Mouse (Mus musculus): ENCODE results near the gene Pcmtd2. TPM values are rescaled to one million over a fixed set of nuclear protein-coding genes. Genes with fewer than 3 reads are reported as not detected.
A peak's percentile ranks its signal among the peaks of the same experiment; 100 is the strongest.
"Not testable (repeated sequence)": the region's sequence is repeated elsewhere in the genome, so short reads cannot be mapped to it uniquely, and the experiment has no call there.

Pcmtd2 gene
- polyA plus RNA-seq (2015; fragmentation: Nextera tagmentation; extraction: Ambion mirVana) = 27.7 and 31.0 TPM in 2 replicates

GRCm38 (mm10) chr2:181837372-181838292, at the start of gene Pcmtd2:
TSS of gene Pcmtd2 (plus strand) at chr2:181837854.
- peaks cover 15% of the 10 kb centered on the region for H3K4me1 ChIP-seq (ENCODE audit: control insufficient read depth, insufficient read depth, low read depth, low read length)
- ATAC-seq = peak; percentile 100
- peak within 1 kb of the TSS; percentile 87 for H3K27ac ChIP-seq (ENCODE audit: low read depth, low read length)
- peak within 1 kb of the TSS; percentile 85 for H3K4me2 ChIP-seq (ENCODE audit: low read length)
- no peaks in the 10 kb centered on the region for H3K9me3 ChIP-seq (ENCODE audit: control insufficient read depth, low read length)
- whole genome bisulfite sequencing = under 1% methylated on average over 35 of the region's 35 CpGs
- H3K4me3 ChIP-seq (ENCODE audit: low read length) = peak within 1 kb of the TSS; percentile 76
- 0 out of 2 replicates have a peak, but pooled peaks cover 2% of the 10 kb centered on the region for H3K36me3 ChIP-seq (ENCODE audit: control insufficient read depth, insufficient read depth, low read length)
- H3K9ac ChIP-seq (ENCODE audit: low read depth, low read length) = peak within 1 kb of the TSS; percentile 82
- no peaks in the 10 kb centered on the region for H3K27me3 ChIP-seq (replicated peaks; ENCODE audit: control insufficient read depth, insufficient read depth, low read length)

GRCm38 (mm10) chr2:181789396-181789795, 48.3 kb upstream of the Pcmtd2 start:
- 78% methylated on average over 6 of the region's 6 CpGs for WGBS
- Histone ChIP-seq H3K4me3 (ENCODE audit: low read length) (no peak overlapping the region), H3K4me1 (ENCODE audit: control insufficient read depth, insufficient read depth, low read depth, low read length) (no peaks in the 10 kb centered on the region), H3K9me3 (ENCODE audit: control insufficient read depth, low read length) (no peaks in the 10 kb centered on the region), H3K27me3 (replicated peaks; ENCODE audit: control insufficient read depth, insufficient read depth, low read length) (no peaks in the 10 kb centered on the region), H3K9ac (ENCODE audit: low read depth, low read length) (no peak overlapping the region), H3K4me2 (ENCODE audit: low read length) (no peak overlapping the region), H3K36me3 (ENCODE audit: control insufficient read depth, insufficient read depth, low read length) (peaks cover 6% of the 10 kb centered on the region; the same call in 1 of the 2 replicates), H3K27ac (ENCODE audit: low read depth, low read length) (no peak overlapping the region)
- ATAC-seq = no peak

DNA sequence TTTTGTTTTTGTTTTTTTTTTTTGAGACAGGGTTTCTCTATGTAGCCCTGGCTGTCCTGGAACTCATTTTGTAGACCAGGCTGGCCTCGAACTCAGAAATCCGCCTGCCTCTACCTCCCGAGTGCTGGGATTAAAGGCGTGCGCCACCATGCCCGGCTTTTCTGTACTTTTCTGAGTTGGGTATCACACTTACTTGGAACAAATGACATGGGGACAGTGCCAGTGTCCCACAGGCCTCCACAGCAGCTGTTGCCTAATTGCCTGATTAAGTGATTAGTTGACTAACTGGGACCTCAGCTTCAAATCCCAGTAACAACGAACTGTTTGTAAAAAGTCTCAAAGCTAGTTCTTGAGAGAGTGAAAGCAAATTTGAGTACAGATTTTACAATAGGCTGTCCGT, 44.5 kb upstream of the Pcmtd2 start:
- not testable (repeated sequence) for H3K9ac ChIP-seq (ENCODE audit: low read depth, low read length); H3K36me3 ChIP-seq (ENCODE audit: control insufficient read depth, insufficient read depth, low read length); H3K4me2 ChIP-seq (ENCODE audit: low read length); H3K4me3 ChIP-seq (ENCODE audit: low read length); H3K9me3 ChIP-seq (ENCODE audit: control insufficient read depth, low read length); ATAC-seq; H3K27ac ChIP-seq (ENCODE audit: low read depth, low read length); H3K4me1 ChIP-seq (ENCODE audit: control insufficient read depth, insufficient read depth, low read depth, low read length); H3K27me3 ChIP-seq (replicated peaks; ENCODE audit: control insufficient read depth, insufficient read depth, low read length)
- 80% methylated on average over 8 of the region's 8 CpGs for WGBS

- no peak overlapping the region for H3K4me3 ChIP-seq (ENCODE audit: low read length)
- no peak overlapping the region for H3K9ac ChIP-seq (ENCODE audit: low read depth, low read length)
- no peaks in the 10 kb centered on the region for H3K4me1 ChIP-seq (ENCODE audit: control insufficient read depth, insufficient read depth, low read depth, low read length)
- peak; percentile 92 for ATAC-seq
- WGBS = 56% methylated on average over 3 of the region's 3 CpGs
- no peaks in the 10 kb centered on the region for H3K27me3 ChIP-seq (replicated peaks; ENCODE audit: control insufficient read depth, insufficient read depth, low read length)
- H3K27ac ChIP-seq (ENCODE audit: low read depth, low read length) = no peak overlapping the region
- peaks cover 4% of the 10 kb centered on the region; the same call in 1 of the 2 replicates for H3K36me3 ChIP-seq (ENCODE audit: control insufficient read depth, insufficient read depth, low read length)
- H3K4me2 ChIP-seq (ENCODE audit: low read length) = no peak overlapping the region
- H3K9me3 ChIP-seq (ENCODE audit: control insufficient read depth, low read length) = no peaks in the 10 kb centered on the region
These were observed 42.0 kb upstream of the Pcmtd2 start for GRCm38 (mm10) chr2:181795641-181796130.

GRCm38 (mm10) chr2:181797672-181798071, 40.0 kb upstream of the Pcmtd2 start:
- no peak overlapping the region for H3K9ac ChIP-seq (ENCODE audit: low read depth, low read length)
- H3K4me3 ChIP-seq (ENCODE audit: low read length) = no peak overlapping the region
- H3K9me3 ChIP-seq (ENCODE audit: control insufficient read depth, low read length) = no peaks in the 10 kb centered on the region
- H3K36me3 ChIP-seq (ENCODE audit: control insufficient read depth, insufficient read depth, low read length) = peaks cover 5% of the 10 kb centered on the region; the same call in 1 of the 2 replicates
- H3K4me1 ChIP-seq (ENCODE audit: control insufficient read depth, insufficient read depth, low read depth, low read length) = no peaks in the 10 kb centered on the region
- no peak for ATAC-seq
- H3K4me2 ChIP-seq (ENCODE audit: low read length) = no peak overlapping the region
- no peak overlapping the region for H3K27ac ChIP-seq (ENCODE audit: low read depth, low read length)
- 70% methylated on average over 8 of the region's 8 CpGs for WGBS
- H3K27me3 ChIP-seq (replicated peaks; ENCODE audit: control insufficient read depth, insufficient read depth, low read length) = no peaks in the 10 kb centered on the region

- H3K4me1 ChIP-seq (ENCODE audit: control insufficient read depth, insufficient read depth, low read depth, low read length) = no peaks in the 10 kb centered on the region
- WGBS = 77% methylated on average over 2 of the region's 2 CpGs
- no peak overlapping the region for H3K4me3 ChIP-seq (ENCODE audit: low read length)
- no peak overlapping the region for H3K27ac ChIP-seq (ENCODE audit: low read depth, low read length)
- H3K36me3 ChIP-seq (ENCODE audit: control insufficient read depth, insufficient read depth, low read length) = peaks cover 6% of the 10 kb centered on the region; the same call in 1 of the 2 replicates
- H3K27me3 ChIP-seq (replicated peaks; ENCODE audit: control insufficient read depth, insufficient read depth, low read length) = no peaks in the 10 kb centered on the region
- no peak overlapping the region for H3K9ac ChIP-seq (ENCODE audit: low read depth, low read length)
- H3K9me3 ChIP-seq (ENCODE audit: control insufficient read depth, low read length) = no peaks in the 10 kb centered on the region
- ATAC-seq = no peak
- H3K4me2 ChIP-seq (ENCODE audit: low read length) = no peak overlapping the region
These were observed 8.5 kb upstream of the Pcmtd2 start for GRCm38 (mm10) chr2:181829032-181829650.

GRCm38 (mm10) chr2:181832745-181833144, 4.9 kb upstream of the Pcmtd2 start:
- Histone ChIP-seq H3K27me3 (replicated peaks; ENCODE audit: control insufficient read depth, insufficient read depth, low read length) (no peaks in the 10 kb centered on the region), H3K9ac (ENCODE audit: low read depth, low read length) (no peak overlapping the region), H3K9me3 (ENCODE audit: control insufficient read depth, low read length) (no peaks in the 10 kb centered on the region), H3K36me3 (ENCODE audit: control insufficient read depth, insufficient read depth, low read length) (no peaks in the 10 kb centered on the region; the same call in 1 of the 2 replicates), H3K4me3 (ENCODE audit: low read length) (no peak overlapping the region), H3K4me1 (ENCODE audit: control insufficient read depth, insufficient read depth, low read depth, low read length) (peaks cover 4% of the 10 kb centered on the region), H3K4me2 (ENCODE audit: low read length) (no peak overlapping the region), H3K27ac (ENCODE audit: low read depth, low read length) (no peak overlapping the region)
- WGBS = 80% methylated on average over 2 of the region's 2 CpGs
- no peak for ATAC-seq

- H3K4me2 ChIP-seq (ENCODE audit: low read length) = peak overlapping the region; percentile 85
- peak overlapping the region; percentile 76 for H3K4me3 ChIP-seq (ENCODE audit: low read length)
- peak; percentile 1; the same call in 1 of the 2 replicates for ATAC-seq
- H3K36me3 ChIP-seq (ENCODE audit: control insufficient read depth, insufficient read depth, low read length) = 0 out of 2 replicates have a peak, but pooled peaks cover 3% of the 10 kb centered on the region
- peak overlapping the region; percentile 87 for H3K27ac ChIP-seq (ENCODE audit: low read depth, low read length)
- no peaks in the 10 kb centered on the region for H3K9me3 ChIP-seq (ENCODE audit: control insufficient read depth, low read length)
- H3K4me1 ChIP-seq (ENCODE audit: control insufficient read depth, insufficient read depth, low read depth, low read length) = peaks cover 15% of the 10 kb centered on the region
- H3K9ac ChIP-seq (ENCODE audit: low read depth, low read length) = peak overlapping the region; percentile 82
- no peaks in the 10 kb centered on the region for H3K27me3 ChIP-seq (replicated peaks; ENCODE audit: control insufficient read depth, insufficient read depth, low read length)
- 0% methylated on average over 3 of the region's 3 CpGs for WGBS
These were observed 633 bp downstream of the Pcmtd2 start for GRCm38 (mm10) chr2:181838293-181838680.

Data from hindbrain, embryonic 16.5 days (tissue).